Mouse (Mus musculus): ENCODE results near the gene Lhx2.

Gene Lhx2

GRCm38 (mm10) chr2:38346881-38347764 is 8.0 kb downstream of the Lhx2 start:
- DNase-seq (ENCODE audit: low spot score): no peak

GRCm38 (mm10) chr2:38347811-38348551 is 8.9 kb downstream of the Lhx2 start:
- no peak for DNase-seq (ENCODE audit: low spot score)

GRCm38 (mm10) chr2:38348660-38349420 is 9.8 kb downstream of the Lhx2 start:
- DNase-seq (ENCODE audit: low spot score): no peak

- DNase-seq (ENCODE audit: low spot score): no peak
Observed at GRCm38 (mm10) chr2:38349447-38350350, 10.6 kb downstream of the Lhx2 start.

- DNase-seq (ENCODE audit: low spot score): no peak
Observed at GRCm38 (mm10) chr2:38350386-38350785, 11.3 kb downstream of the Lhx2 start.

- peak; percentile 84 for DNase-seq (ENCODE audit: low spot score)
Observed at GRCm38 (mm10) chr2:38350796-38351195, 11.7 kb downstream of the Lhx2 start.

- DNase-seq (ENCODE audit: low spot score): no peak
Observed at GRCm38 (mm10) chr2:38351641-38352320, 12.7 kb downstream of the Lhx2 start.

GRCm38 (mm10) chr2:38352321-38353007 is 13.4 kb downstream of the Lhx2 start:
- DNase-seq (ENCODE audit: low spot score): no peak

- no peak for DNase-seq (ENCODE audit: low spot score)
Observed at GRCm38 (mm10) chr2:38353008-38353379, 13.9 kb downstream of the Lhx2 start.

- DNase-seq (ENCODE audit: low spot score): no peak
Observed at GRCm38 (mm10) chr2:38353664-38354063, 14.6 kb downstream of the Lhx2 start.

GRCm38 (mm10) chr2:38354179-38354716 is 15.2 kb downstream of the Lhx2 start:
- no peak for DNase-seq (ENCODE audit: low spot score)

- no peak for DNase-seq (ENCODE audit: low spot score)
Observed at GRCm38 (mm10) chr2:38354717-38355510, 15.8 kb downstream of the Lhx2 start.

- no peak for DNase-seq (ENCODE audit: low spot score)
Observed at GRCm38 (mm10) chr2:38355731-38356427, 16.8 kb downstream of the Lhx2 start.

- no peak for DNase-seq (ENCODE audit: low spot score)
Observed at GRCm38 (mm10) chr2:38356428-38357260, 17.6 kb downstream of the Lhx2 start.

- DNase-seq (ENCODE audit: low spot score): no peak
Observed at GRCm38 (mm10) chr2:38357294-38358246, 18.5 kb downstream of the Lhx2 start.

- DNase-seq (ENCODE audit: low spot score): no peak
Observed at GRCm38 (mm10) chr2:38358611-38359010, 19.5 kb downstream of the Lhx2 start.

All from yolk sac, embryonic 10.5 days (tissue).